Mouse (Mus musculus) kidney, postnatal 36 days (tissue): ENCODE results near the gene Samd15.

Source experiments
- DNase-seq, 2 experiments: peaks; one replicate each; pipeline ENCODE4 v3.0.0; 2021 to 2022; ENCODE audit warnings: mixed read lengths in 2 of 2

The Samd15 gene

GRCm38 (mm10) chr12:87236882-87237483, 37.5 kb downstream of the Samd15 start:
- no peak for DNase-seq

GRCm38 (mm10) chr12:87238632-87239031, 39.1 kb downstream of the Samd15 start, which contains the start of gene Noxred1:
Gene Noxred1 (minus strand): TSS chr12:87238732.
- no peak for DNase-seq

GRCm38 (mm10) chr12:87250161-87250560, 50.6 kb downstream of the Samd15 start:
- no peak for DNase-seq

- DNase-seq, result no peak
These were observed 54.4 kb downstream of the Samd15 start for GRCm38 (mm10) chr12:87253878-87254277.

- DNase-seq, result no peak
These were observed 57.1 kb downstream of the Samd15 start for GRCm38 (mm10) chr12:87256629-87257028.

GRCm38 (mm10) chr12:87260562-87260961, 61.0 kb downstream of the Samd15 start:
- DNase-seq, result no peak
